Mouse (Mus musculus) midbrain, embryonic 11.5 days (tissue): ENCODE results near the gene Map2k5. TPM values are rescaled to one million over a fixed set of nuclear protein-coding genes. Genes with fewer than 3 reads are reported as not detected.

Experiments
- ATAC-seq: fragments of 200-750 bp; cut with Nextera tagmentation; 2 replicates; pipeline ENCODE4 v1.8.0; 2017; ENCODE audit warnings: moderate TSS enrichment, moderate library complexity; ENCODE audit not compliant: low FRiP score
- DNase-seq: peaks from one replicate; pipeline ENCODE4 v3.0.0; 2015; ENCODE audit warnings: low spot score; ENCODE audit errors: missing footprints
- H3K27ac ChIP-seq: fragments of 300-500 bp; sonication (generic); 2 replicates; pipeline ENCODE4 v1.5.1; 2014; ENCODE audit warnings: low read depth, low read length
- H3K27me3 ChIP-seq: fragments of 300-500 bp; sonication (generic); 2 replicates; pipeline ENCODE4 v1.6.1; 2014; ENCODE audit warnings: mild to moderate bottlenecking, low read length, moderate library complexity, mixed read lengths; ENCODE audit not compliant: control insufficient read depth, insufficient read depth
- H3K36me3 ChIP-seq: fragments of 300-500 bp; sonication (generic); 2 replicates; pipeline ENCODE4 v1.6.1; 2014; ENCODE audit warnings: mild to moderate bottlenecking, low read length, moderate library complexity, mixed read lengths; ENCODE audit not compliant: control insufficient read depth, insufficient read depth
- H3K4me1 ChIP-seq: fragments of 300-500 bp; sonication (generic); 2 replicates; pipeline ENCODE4 v1.6.1; 2014; ENCODE audit warnings: low read length; ENCODE audit not compliant: control insufficient read depth, insufficient read depth
- H3K4me2 ChIP-seq: fragments of 300-500 bp; sonication (generic); 2 replicates; pipeline ENCODE4 v1.6.1; 2014; ENCODE audit warnings: mild to moderate bottlenecking, moderate library complexity
- H3K4me3 ChIP-seq: fragments of 300-500 bp; sonication (generic); 2 replicates; pipeline ENCODE4 v1.5.1; 2014; ENCODE audit warnings: low read depth, low read length
- H3K9ac ChIP-seq: fragments of 300-500 bp; sonication (generic); 2 replicates; pipeline ENCODE4 v1.6.1; 2014; ENCODE audit warnings: low read length
- H3K9me3 ChIP-seq: fragments of 300-500 bp; sonication (generic); 2 replicates; pipeline ENCODE4 v1.6.1; 2016; ENCODE audit warnings: low read length; ENCODE audit not compliant: control insufficient read depth
- WGBS: fragments of 180-500 bp; shearing (Covaris S2); extraction: QIAGEN DNeasy Blood & Tissue Kit; methylation state at CpG from one replicate; pipeline ENCODE4 v1.1.7; 2014; 5-methylcytosine and 5-hydroxymethylcytosine counted together
- polyA plus RNA-seq: library from polyadenylated mRNA; unstranded; fragments of >200 nt; fragmentation: Nextera tagmentation; extraction: Ambion mirVana; gene quantifications from 2 replicates; pipeline ENCODE4 v1.2.1, GENCODE M21; 2014

Map2k5 gene
- polyA plus RNA-seq: 36.9 and 37.8 TPM in 2 replicates

DNA sequence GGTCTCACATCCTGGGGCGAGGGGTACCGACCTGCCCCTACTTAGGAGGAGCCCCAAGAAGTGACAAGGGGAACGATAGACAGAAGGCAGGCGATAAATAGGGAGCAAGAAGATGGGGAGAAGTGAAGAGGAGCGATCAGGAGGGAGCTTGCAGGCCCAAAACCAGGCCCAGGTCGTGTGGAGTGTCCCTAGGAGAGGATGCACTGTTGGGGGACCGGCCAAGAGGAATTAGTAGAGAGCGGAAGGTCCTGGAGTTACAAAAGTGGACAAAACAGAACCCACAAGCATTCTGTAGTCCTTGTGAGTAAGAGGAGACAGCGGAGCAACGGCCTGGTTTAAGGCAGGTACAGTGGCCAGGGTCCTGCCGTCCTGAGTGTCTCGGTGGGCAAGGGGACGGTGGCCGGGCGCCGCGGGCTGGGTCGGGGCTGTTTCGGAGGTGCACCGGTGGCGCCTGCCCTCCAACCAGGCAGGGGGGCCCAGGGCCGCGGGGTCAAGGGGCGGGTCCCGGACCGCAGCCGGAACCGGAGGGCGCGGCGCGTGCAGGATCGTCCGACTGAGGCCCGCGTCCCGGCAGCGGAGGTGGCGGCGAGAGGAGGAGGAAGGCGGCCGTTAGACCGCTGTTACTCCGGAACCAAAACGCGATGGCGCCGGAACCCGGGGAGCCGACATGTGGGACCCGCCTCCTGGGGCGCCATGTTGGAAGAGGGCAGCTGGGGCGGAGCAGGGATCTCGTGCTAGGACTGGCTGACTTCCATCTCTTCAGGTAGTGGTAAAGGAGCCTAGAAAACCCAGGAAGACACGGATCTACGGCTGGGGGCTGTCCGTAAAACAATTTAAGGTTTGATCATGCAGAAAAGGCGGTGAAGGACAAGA is at the start of gene Map2k5:
Gene Map2k5 (minus strand): TSS at position 633 of the 873 bp plus-strand sequence.
- Histone ChIP-seq H3K4me1 (peaks cover 13% of the 10 kb centered on the region), H3K36me3 (no peaks in the 10 kb centered on the region), H3K4me2 (peak within 1 kb of the TSS; percentile 69), H3K9me3 (no peaks in the 10 kb centered on the region), H3K27me3 (no peaks in the 10 kb centered on the region), H3K9ac (peak within 1 kb of the TSS; percentile 82), H3K27ac (peak within 1 kb of the TSS; percentile 74), H3K4me3 (peak within 1 kb of the TSS; percentile 70)
- 1% methylated on average over 58 of the region's 58 CpGs for WGBS
- DNase-seq (peak; percentile 98), ATAC-seq (peak; percentile 94)

DNA sequence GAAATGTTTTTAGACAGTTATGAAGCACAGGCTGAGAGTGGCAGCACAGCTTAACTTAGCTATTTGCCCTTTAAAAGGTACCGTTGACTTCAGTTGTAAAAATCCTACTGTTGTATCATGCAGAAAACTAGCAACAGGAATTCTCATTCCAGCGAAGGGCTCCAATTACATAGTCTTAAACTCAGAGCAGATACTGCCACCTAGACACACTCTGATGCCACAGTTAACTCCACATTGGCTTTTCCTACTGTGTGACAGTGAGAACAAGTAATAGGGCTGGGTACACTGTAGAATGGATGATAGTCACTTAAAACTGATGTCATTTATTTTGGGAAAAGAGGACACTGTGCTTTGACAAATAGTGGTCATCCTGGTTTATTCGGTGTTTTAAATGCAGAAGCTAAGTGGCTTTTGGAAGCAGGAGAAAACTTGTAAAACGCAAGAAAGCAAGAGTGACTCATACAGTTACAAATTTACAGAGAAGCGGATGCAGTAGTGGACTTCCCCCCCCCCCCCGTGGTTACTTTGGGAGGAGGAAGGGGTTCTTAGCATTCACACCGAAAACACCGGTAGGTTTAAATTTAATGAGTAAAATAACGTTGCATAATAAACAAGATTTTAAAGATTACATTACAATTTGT is 43.5 kb upstream of the Map2k5 start:
- Histone ChIP-seq H3K27me3 (no peaks in the 10 kb centered on the region), H3K36me3 (no peaks in the 10 kb centered on the region), H3K9ac (no peak overlapping the region), H3K4me1 (no peaks in the 10 kb centered on the region), H3K9me3 (no peaks in the 10 kb centered on the region), H3K4me3 (no peak overlapping the region), H3K4me2 (no peak overlapping the region), H3K27ac (no peak overlapping the region)
- ATAC-seq: no peak
- WGBS: 70% methylated on average over 9 of the region's 9 CpGs
- DNase-seq: no peak

DNA sequence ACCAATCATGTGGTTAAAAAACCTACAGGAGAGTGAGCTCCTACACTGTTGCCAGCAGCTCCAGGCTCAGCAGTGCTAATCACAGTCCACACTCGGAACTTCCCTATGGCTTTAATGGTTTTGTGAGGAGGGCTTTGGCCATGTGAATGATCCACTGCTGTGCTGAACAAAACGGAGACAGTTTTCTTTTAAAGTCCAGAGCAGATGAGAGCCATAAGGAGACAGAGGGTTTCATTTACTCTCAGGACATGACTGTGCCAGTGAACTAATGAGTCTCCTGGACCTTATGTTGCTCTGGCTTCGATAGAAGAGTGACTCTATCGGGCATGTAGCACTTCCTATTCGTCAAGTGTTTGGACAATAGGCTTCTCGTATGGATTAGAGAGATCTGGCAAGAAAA is 42.7 kb upstream of the Map2k5 start:
- no peak for ATAC-seq

DNA sequence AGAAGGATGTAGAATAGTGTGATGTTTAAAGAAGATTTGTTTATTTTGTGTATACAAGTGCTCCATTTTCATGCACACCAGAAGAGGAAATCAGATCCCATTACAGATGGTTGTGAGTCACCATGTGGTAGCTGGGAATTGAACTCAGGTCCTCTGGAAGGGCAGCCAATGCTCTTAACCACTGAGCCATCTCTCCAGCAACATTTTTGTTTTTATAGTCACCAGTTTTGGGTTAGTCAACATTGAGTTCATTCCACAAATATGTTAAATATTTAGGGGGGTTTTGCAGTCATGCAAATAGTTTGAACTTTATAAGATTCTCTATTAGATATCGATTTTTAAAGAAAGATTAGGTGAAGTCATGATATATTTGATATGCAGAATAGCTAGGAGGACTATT is 22.5 kb upstream of the Map2k5 start:
- no peaks in the 10 kb centered on the region for H3K27me3 ChIP-seq
- no peaks in the 10 kb centered on the region for H3K9me3 ChIP-seq
- H3K4me2 ChIP-seq: no peak overlapping the region
- no peak overlapping the region for H3K9ac ChIP-seq
- no peak overlapping the region for H3K27ac ChIP-seq
- DNase-seq (no peak), ATAC-seq (no peak)
- no peaks in the 10 kb centered on the region for H3K36me3 ChIP-seq
- 96% methylated on average over 1 of the region's 1 CpGs for WGBS
- H3K4me1 ChIP-seq: peaks cover 4% of the 10 kb centered on the region; the same call in 1 of the 2 replicates
- H3K4me3 ChIP-seq: no peak overlapping the region

More for the DNA sequence above, 42.7 kb upstream of the Map2k5 start:
- 23% methylated on average over 6 of the region's 6 CpGs for WGBS
- H3K36me3 ChIP-seq: no peaks in the 10 kb centered on the region
- H3K4me1 ChIP-seq: no peaks in the 10 kb centered on the region
- H3K27me3 ChIP-seq: no peaks in the 10 kb centered on the region
- no peaks in the 10 kb centered on the region for H3K9me3 ChIP-seq
- H3K9ac ChIP-seq: no peak overlapping the region
- DNase-seq: peak; percentile 83
- no peak overlapping the region for H3K4me3 ChIP-seq
- no peak overlapping the region for H3K4me2 ChIP-seq
- no peak overlapping the region for H3K27ac ChIP-seq

DNA sequence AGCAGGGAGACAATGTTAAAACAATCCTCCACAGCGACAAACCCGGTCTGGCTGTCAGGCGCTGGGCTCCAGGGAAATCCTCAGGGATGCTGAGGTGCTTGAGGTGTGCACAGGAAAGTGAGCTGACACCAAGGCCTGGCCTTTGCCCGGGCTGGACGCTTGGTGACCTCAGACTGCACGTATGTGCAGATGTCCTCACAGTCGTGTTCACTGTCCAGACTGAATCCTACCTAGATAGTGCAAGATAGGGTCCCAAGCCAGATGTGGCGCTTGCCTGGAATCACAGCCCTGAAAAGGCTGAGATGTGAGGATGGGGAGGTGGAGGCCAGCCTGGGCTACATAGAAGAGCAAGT is 21.7 kb upstream of the Map2k5 start:
- H3K4me1 ChIP-seq: peaks cover 4% of the 10 kb centered on the region; the same call in 1 of the 2 replicates
- H3K27ac ChIP-seq: no peak overlapping the region
- no peaks in the 10 kb centered on the region for H3K27me3 ChIP-seq
- ATAC-seq (peak; percentile 70), DNase-seq (no peak)
- H3K4me3 ChIP-seq: peak overlapping the region; percentile 71
- peak overlapping the region; percentile 91 for H3K9ac ChIP-seq
- H3K9me3 ChIP-seq: no peaks in the 10 kb centered on the region
- 6% methylated on average over 8 of the region's 8 CpGs for WGBS
- H3K36me3 ChIP-seq: no peaks in the 10 kb centered on the region
- H3K4me2 ChIP-seq: peak overlapping the region; percentile 86

DNA sequence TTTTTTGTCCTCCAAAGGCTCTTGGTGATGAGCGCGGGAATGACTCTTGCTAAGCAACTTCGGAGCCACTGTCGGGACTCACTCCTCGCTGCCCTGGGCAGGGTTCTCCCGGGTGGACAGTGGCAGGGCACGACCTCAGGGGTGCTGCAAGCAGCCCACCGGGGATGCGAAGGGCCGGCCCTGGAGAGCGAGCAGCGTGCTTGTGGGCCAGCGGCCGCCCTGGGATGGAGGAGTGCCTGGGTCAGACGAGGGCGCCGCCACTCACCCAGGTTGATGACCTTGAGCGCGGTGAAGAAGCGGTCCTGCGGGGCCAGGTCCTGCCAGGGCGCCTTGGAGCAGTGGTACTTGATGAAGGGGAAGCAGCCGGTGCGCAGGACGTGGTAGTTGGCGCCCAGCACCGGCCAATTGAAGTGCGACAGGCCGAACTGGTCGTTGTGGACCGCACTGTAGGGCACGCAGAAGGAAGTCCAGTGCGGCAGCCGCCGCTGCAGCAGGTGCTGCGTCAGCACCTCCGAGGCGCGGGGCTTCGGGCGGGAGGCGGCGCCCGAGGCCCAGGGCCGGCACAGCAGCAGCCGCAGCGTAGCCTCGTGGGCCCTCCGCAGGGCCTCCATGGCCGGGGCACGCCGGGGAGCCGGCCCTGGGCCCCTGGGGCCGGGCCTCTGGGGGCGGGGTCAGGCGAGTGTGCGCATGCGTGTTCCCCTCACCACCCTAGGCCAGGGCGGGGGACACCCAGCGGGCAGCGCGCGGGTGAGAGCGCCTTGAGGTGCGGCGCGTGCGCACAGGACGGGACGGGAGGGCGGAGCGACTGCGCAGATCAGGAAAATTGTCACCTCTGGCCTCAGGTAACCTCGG is 21.1 kb upstream of the Map2k5 start, which contains the start of gene 2300009A05Rik:
Gene 2300009A05Rik (minus strand): TSS at position 636 of the 852 bp plus-strand sequence.
- Histone ChIP-seq H3K9me3 (no peaks in the 10 kb centered on the region), H3K36me3 (no peaks in the 10 kb centered on the region), H3K4me2 (peak within 1 kb of the TSS; percentile 86), H3K27ac (peak within 1 kb of the TSS; percentile 49), H3K4me3 (peak within 1 kb of the TSS; percentile 71), H3K9ac (peak within 1 kb of the TSS; percentile 91), H3K27me3 (no peaks in the 10 kb centered on the region), H3K4me1 (peaks cover 4% of the 10 kb centered on the region; the same call in 1 of the 2 replicates)
- DNase-seq (peak; percentile 99), ATAC-seq (peak; percentile 99)
- WGBS: under 1% methylated on average over 71 of the region's 74 CpGs

DNA sequence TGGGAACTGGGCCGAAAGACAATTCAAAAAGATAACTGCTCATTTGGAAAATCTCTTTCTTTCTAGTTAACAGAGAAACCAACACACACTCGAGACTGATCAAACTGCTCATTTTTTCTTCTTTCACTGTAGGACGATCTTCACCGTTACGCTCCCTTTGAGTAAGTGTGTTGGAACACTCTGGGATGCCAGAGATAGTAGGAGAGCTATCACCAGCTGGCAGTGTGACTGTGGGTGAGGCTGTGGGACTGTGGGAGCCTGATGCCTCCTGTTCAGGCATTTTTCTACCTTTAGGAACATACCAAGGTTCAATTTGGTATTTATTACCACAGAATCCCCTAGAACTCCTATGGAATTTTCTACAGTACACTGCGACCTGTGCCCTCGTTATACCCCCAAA is 17.9 kb upstream of the Map2k5 start:
- DNase-seq (peak; percentile 72), ATAC-seq (no peak)
- no peaks in the 10 kb centered on the region for H3K27me3 ChIP-seq
- no peaks in the 10 kb centered on the region for H3K9me3 ChIP-seq
- peaks cover 4% of the 10 kb centered on the region; the same call in 1 of the 2 replicates for H3K4me1 ChIP-seq
- H3K9ac ChIP-seq: no peak overlapping the region
- H3K36me3 ChIP-seq: no peaks in the 10 kb centered on the region
- H3K27ac ChIP-seq: no peak overlapping the region
- H3K4me3 ChIP-seq: no peak overlapping the region
- 92% methylated on average over 7 of the region's 7 CpGs for WGBS
- H3K4me2 ChIP-seq: no peak overlapping the region

DNA sequence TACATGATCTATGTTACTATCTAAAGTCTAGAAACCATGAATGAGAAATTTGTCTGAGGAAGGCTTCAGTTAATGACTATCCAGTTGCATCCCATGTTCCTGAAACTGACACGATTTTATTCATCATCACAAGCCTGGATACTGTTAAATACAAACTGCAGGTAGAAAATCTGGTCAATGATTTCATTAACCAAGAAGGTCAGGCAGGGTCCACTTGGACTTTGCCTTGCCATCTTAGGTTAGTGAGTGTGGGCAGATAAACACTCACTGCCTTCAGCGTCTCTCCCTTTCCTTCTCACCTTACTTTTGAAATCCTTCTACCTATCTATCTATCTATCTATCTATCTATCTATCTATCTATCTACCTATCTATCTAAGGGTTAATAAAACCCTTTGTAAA is 13.6 kb upstream of the Map2k5 start:
- DNase-seq: peak; percentile 44
- H3K4me2 ChIP-seq: no peak overlapping the region
- no peaks in the 10 kb centered on the region for H3K27me3 ChIP-seq
- H3K4me3 ChIP-seq: no peak overlapping the region
- no peak overlapping the region for H3K9ac ChIP-seq
- ATAC-seq: no peak
- H3K9me3 ChIP-seq: no peaks in the 10 kb centered on the region
- no peak overlapping the region for H3K27ac ChIP-seq
- 71% methylated on average over 2 of the region's 2 CpGs for WGBS
- no peaks in the 10 kb centered on the region for H3K36me3 ChIP-seq
- no peaks in the 10 kb centered on the region for H3K4me1 ChIP-seq
